In the genomic region with DNA sequence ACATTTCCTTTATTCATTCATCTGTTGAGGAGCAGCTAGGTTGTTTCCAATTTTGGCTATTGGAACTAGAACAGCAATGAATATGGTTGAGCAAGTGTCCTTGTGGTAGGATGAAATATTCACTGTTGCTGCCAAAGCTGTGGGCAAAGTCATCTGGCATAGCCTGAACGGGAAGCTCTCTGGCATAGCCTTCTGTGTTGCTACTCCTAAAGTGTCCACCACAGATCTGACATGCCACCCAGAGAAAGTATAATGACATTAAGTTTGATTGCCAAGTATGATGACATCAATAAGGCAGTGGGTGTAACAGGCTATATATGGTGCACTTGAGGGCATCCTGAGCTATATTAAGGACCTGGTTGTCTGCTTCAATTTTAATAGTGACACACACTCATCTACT, we compare ENCODE assay signal across 13 mouse cellular contexts.
DNase-seq lines count a peak whose midpoint lies in the region; ATAC-seq lines count a peak whose summit lies in the region.
"Had no signal": no experiment of that assay in that cellular context is flagged by ENCODE, and none has a peak within 500 bp of the region (broad histone marks: within the 10 kb centered on the region; RNA-seq: fewer than 3 reads in every experiment).

No protein-coding gene starts in this region.

- intact Hi-C loops in heart, postnatal 14 days (cut with DNase I) = no loop called here

- peak; percentile 100 for ATAC-seq in frontal cortex, adult (ENCODE audit: low TSS enrichment)
- ATAC-seq in forebrain, embryonic 12.5 days (ENCODE audit: low FRiP score) = no peak
- ATAC-seq: activated CD4-positive, CD25-positive, alpha-beta regulatory T cell, adult 4 months had no signal

- 96% methylated on average over 1 of the region's 1 CpGs for WGBS in forebrain, embryonic 12.5 days

- H3K4me1 ChIP-seq in forebrain, embryonic 12.5 days = no peaks in the 10 kb centered on the region
- H3K4me1 ChIP-seq: hindbrain, embryonic 12.5 days; liver, embryonic 15.5 days had no signal

- no peak overlapping the region for H3K27ac ChIP-seq in forebrain, embryonic 12.5 days
- H3K27ac ChIP-seq: hindbrain, embryonic 12.5 days; liver, embryonic 15.5 days; macrophage had no signal

- no peaks in the 10 kb centered on the region for H3K36me3 ChIP-seq in forebrain, embryonic 12.5 days (replicated peaks)
- H3K36me3 ChIP-seq: hindbrain, embryonic 12.5 days; liver, embryonic 15.5 days had no signal

- no peak overlapping the region for H3K9ac ChIP-seq in forebrain, embryonic 12.5 days
- H3K9ac ChIP-seq: hindbrain, embryonic 12.5 days; liver, embryonic 15.5 days had no signal

- no peaks in the 10 kb centered on the region for H3K9me3 ChIP-seq in forebrain, embryonic 12.5 days
- H3K9me3 ChIP-seq: hindbrain, embryonic 12.5 days; liver, embryonic 15.5 days had no signal

- no peaks in the 10 kb centered on the region for H3K27me3 ChIP-seq in forebrain, embryonic 12.5 days
- H3K27me3 ChIP-seq: hindbrain, embryonic 12.5 days; liver, embryonic 15.5 days had no signal

- H3K4me3 ChIP-seq in forebrain, embryonic 12.5 days (replicated peaks) = no peak overlapping the region
- H3K4me3 ChIP-seq: hindbrain, embryonic 12.5 days; liver, embryonic 15.5 days had no signal

- no peak for DNase-seq in frontal cortex, postnatal 14 days (ENCODE audit: low spot score in 2 of 2)
- peak; percentile 66 for DNase-seq in 3134 (ENCODE audit: extremely low read depth, insufficient read length, low spot score)
- peak; percentile 72 for DNase-seq in brain, adult 2 months (ENCODE audit: low read depth, low spot score)
- DNase-seq in left cerebral cortex, adult 11 months (ENCODE audit: low spot score) = peak; percentile 23
- no peak for DNase-seq in natural killer cell, adult 2 months (ENCODE audit: low spot score in 2 of 2)
- DNase-seq in heart, postnatal 14 days = no peak
- DNase-seq: kidney, adult 2 months had no signal

- H3K4me2 ChIP-seq in forebrain, embryonic 12.5 days = no peak overlapping the region
- H3K4me2 ChIP-seq: hindbrain, embryonic 12.5 days; liver, embryonic 15.5 days had no signal

Comparison
In these comparisons a context has a peak if more than half of its experiments do, and no peak if none do; other contexts are left out.
1. DNase-seq: peak in 3134 (single experiment), brain, adult 2 months (single experiment) and left cerebral cortex, adult 11 months (single experiment); none in frontal cortex, postnatal 14 days (0 of 2), natural killer cell, adult 2 months (0 of 2) and heart, postnatal 14 days (0 of 2).